Mouse (Mus musculus): ENCODE results near the gene Tnfrsf17. TPM values are rescaled to one million over a fixed set of nuclear protein-coding genes. Genes with fewer than 3 reads are reported as not detected.
A peak's percentile ranks its signal among the peaks of the same experiment; 100 is the strongest.
"Not testable (repeated sequence)": the region's sequence is repeated elsewhere in the genome, so short reads cannot be mapped to it uniquely, and the experiment has no call there.

Tnfrsf17 gene
- polyA plus RNA-seq, 1 experiment, result 0.27 TPM

DNA sequence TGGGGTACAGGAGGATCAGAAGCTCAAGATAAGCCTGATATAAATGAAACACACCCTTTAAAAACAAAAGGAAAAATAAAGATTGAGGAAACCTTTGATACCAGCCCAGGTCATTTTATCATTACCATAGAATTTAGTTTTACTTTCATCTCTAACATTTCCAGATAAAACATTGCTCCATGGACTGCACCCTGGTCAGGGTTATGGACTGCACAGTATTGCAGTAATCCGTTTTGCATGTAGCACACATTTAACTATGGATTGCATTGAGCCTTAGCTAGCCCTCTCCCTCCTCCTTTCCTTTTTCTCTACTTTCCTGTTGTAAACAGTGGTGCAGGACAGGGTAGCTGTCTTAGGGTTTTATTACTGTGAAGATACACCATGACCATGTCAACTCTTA lies 17.4 kb downstream of the Tnfrsf17 start:
- H3K27me3 ChIP-seq (replicated peaks; ENCODE audit: control insufficient read depth, insufficient read depth, low read length), result no peaks in the 10 kb centered on the region
- no peak overlapping the region for H3K4me3 ChIP-seq (ENCODE audit: insufficient read depth, low read depth, low read length)
- 80% methylated on average over 1 of the region's 1 CpGs for WGBS
- DNase-seq, result no peak
- TF ChIP-seq POLR2A (IDR thresholded peaks at IDR 0.05; ENCODE audit: low read depth, low read length) (no peak), CTCF (conservative IDR thresholded peaks at IDR 0.05; ENCODE audit: insufficient read depth, insufficient read length, low read depth, low read length) (no peak)
- H3K27ac ChIP-seq (ENCODE audit: insufficient read depth, low read depth, low read length), result no peak overlapping the region
- H3K36me3 ChIP-seq (ENCODE audit: control insufficient read depth, insufficient read depth, low read length), result no peaks in the 10 kb centered on the region
- H3K4me1 ChIP-seq (ENCODE audit: control insufficient read depth, insufficient read depth, low read length), result peaks cover 19% of the 10 kb centered on the region; the same call in 1 of the 2 replicates

- peak; percentile 62 for DNase-seq
- peak overlapping the region; percentile 24; the same call in 1 of the 2 replicates for H3K27ac ChIP-seq (ENCODE audit: insufficient read depth, low read depth, low read length)
- TF ChIP-seq CTCF (conservative IDR thresholded peaks at IDR 0.05; ENCODE audit: insufficient read depth, insufficient read length, low read depth, low read length), result no peak
- TF ChIP-seq POLR2A (IDR thresholded peaks at IDR 0.05; ENCODE audit: low read depth, low read length), result no peak
- WGBS, result 66% methylated on average over 4 of the region's 4 CpGs
- no peak overlapping the region for H3K4me3 ChIP-seq (ENCODE audit: insufficient read depth, low read depth, low read length)
- peaks cover 19% of the 10 kb centered on the region for H3K4me1 ChIP-seq (ENCODE audit: control insufficient read depth, insufficient read depth, low read length)
- H3K27me3 ChIP-seq (replicated peaks; ENCODE audit: control insufficient read depth, insufficient read depth, low read length), result no peaks in the 10 kb centered on the region
- no peaks in the 10 kb centered on the region; the same call in 1 of the 2 replicates for H3K36me3 ChIP-seq (ENCODE audit: control insufficient read depth, insufficient read depth, low read length)
Measured at GRCm38 (mm10) chr16:11343292-11343815, 29.7 kb downstream of the Tnfrsf17 start.

GRCm38 (mm10) chr16:11351903-11352302 lies 38.3 kb downstream of the Tnfrsf17 start:
- no peaks in the 10 kb centered on the region for H3K4me1 ChIP-seq (ENCODE audit: control insufficient read depth, insufficient read depth, low read length)
- TF ChIP-seq POLR2A (IDR thresholded peaks at IDR 0.05; ENCODE audit: low read depth, low read length), result no peak
- no peak for TF ChIP-seq CTCF (conservative IDR thresholded peaks at IDR 0.05; ENCODE audit: insufficient read depth, insufficient read length, low read depth, low read length)
- WGBS, result 65% methylated on average over 7 of the region's 7 CpGs
- H3K27ac ChIP-seq (ENCODE audit: insufficient read depth, low read depth, low read length), result peak overlapping the region; percentile 43; the same call in 1 of the 2 replicates
- DNase-seq, result peak; percentile 69
- H3K4me3 ChIP-seq (ENCODE audit: insufficient read depth, low read depth, low read length), result no peak overlapping the region
- H3K36me3 ChIP-seq (ENCODE audit: control insufficient read depth, insufficient read depth, low read length), result peaks cover 1% of the 10 kb centered on the region; the same call in 1 of the 2 replicates
- H3K27me3 ChIP-seq (replicated peaks; ENCODE audit: control insufficient read depth, insufficient read depth, low read length), result no peaks in the 10 kb centered on the region

DNA sequence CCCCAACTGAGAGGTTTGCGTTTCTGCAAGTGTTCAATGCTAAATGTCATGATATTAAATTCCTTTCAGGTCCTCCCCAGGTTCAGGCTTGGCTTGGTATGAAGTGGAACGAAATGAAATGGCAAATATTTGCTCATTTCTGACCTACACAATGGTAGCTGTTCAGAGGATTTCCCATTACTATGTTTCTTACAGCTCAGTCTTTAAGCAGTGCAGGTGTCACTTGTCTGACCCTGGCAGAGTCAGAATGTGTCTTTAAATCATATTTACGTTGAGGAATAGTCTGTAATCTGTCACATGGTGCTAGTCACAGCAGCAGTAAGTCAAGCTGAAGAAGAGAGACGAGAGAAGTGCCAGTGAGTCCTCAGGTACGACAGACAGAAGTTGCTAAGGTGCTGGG lies 45.6 kb downstream of the Tnfrsf17 start:
- TF ChIP-seq POLR2A (IDR thresholded peaks at IDR 0.05; ENCODE audit: low read depth, low read length), result no peak
- TF ChIP-seq CTCF (conservative IDR thresholded peaks at IDR 0.05; ENCODE audit: insufficient read depth, insufficient read length, low read depth, low read length), result no peak
- Histone ChIP-seq H3K27ac (ENCODE audit: insufficient read depth, low read depth, low read length) (peak overlapping the region; percentile 72; the same call in 1 of the 2 replicates), H3K27me3 (replicated peaks; ENCODE audit: control insufficient read depth, insufficient read depth, low read length) (no peaks in the 10 kb centered on the region), H3K4me3 (ENCODE audit: insufficient read depth, low read depth, low read length) (no peak overlapping the region), H3K4me1 (ENCODE audit: control insufficient read depth, insufficient read depth, low read length) (peaks cover 17% of the 10 kb centered on the region), H3K36me3 (ENCODE audit: control insufficient read depth, insufficient read depth, low read length) (no peaks in the 10 kb centered on the region; the same call in 1 of the 2 replicates)
- WGBS, result 72% methylated on average over 5 of the region's 5 CpGs
- DNase-seq, result no peak

DNA sequence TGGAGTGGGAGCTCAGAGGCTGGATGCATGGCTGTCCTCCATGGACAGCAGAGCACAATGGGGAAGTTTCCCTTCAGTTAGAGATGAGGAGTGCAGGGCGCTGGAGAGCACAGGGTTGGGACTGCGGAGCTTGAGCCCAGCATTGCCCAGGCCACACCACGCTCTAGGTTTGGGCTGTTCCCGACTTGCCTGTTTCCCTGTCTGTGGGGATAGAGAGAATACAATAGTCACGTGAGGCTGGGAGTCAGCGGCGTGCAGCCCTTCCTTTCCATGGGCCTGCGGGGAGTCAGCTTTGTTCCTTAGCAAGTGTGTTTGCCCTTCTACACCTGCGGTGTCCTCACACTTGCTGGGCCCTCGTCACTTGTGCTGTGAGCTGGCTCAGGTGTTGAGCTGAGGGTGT lies 46.3 kb downstream of the Tnfrsf17 start:
- H3K4me3 ChIP-seq (ENCODE audit: insufficient read depth, low read depth, low read length), result no peak overlapping the region
- 59% methylated on average over 10 of the region's 10 CpGs for WGBS
- TF ChIP-seq POLR2A (IDR thresholded peaks at IDR 0.05; ENCODE audit: low read depth, low read length) (no peak), CTCF (conservative IDR thresholded peaks at IDR 0.05; ENCODE audit: insufficient read depth, insufficient read length, low read depth, low read length) (no peak)
- H3K4me1 ChIP-seq (ENCODE audit: control insufficient read depth, insufficient read depth, low read length), result peaks cover 24% of the 10 kb centered on the region
- no peaks in the 10 kb centered on the region; the same call in 1 of the 2 replicates for H3K36me3 ChIP-seq (ENCODE audit: control insufficient read depth, insufficient read depth, low read length)
- H3K27me3 ChIP-seq (replicated peaks; ENCODE audit: control insufficient read depth, insufficient read depth, low read length), result no peaks in the 10 kb centered on the region
- peak overlapping the region; percentile 72 for H3K27ac ChIP-seq (ENCODE audit: insufficient read depth, low read depth, low read length)
- DNase-seq, result no peak

- DNase-seq, result peak; percentile 58
- not testable (repeated sequence) for H3K4me3 ChIP-seq (ENCODE audit: insufficient read depth, low read depth, low read length); H3K27me3 ChIP-seq (replicated peaks; ENCODE audit: control insufficient read depth, insufficient read depth, low read length); H3K36me3 ChIP-seq (ENCODE audit: control insufficient read depth, insufficient read depth, low read length)
- whole genome bisulfite sequencing, result 72% methylated on average over 2 of the region's 2 CpGs
- peaks cover 26% of the 10 kb centered on the region for H3K4me1 ChIP-seq (ENCODE audit: control insufficient read depth, insufficient read depth, low read length)
- peak overlapping the region; percentile 72 for H3K27ac ChIP-seq (ENCODE audit: insufficient read depth, low read depth, low read length)
Measured at GRCm38 (mm10) chr16:11360576-11360975, 47.0 kb downstream of the Tnfrsf17 start.

DNA sequence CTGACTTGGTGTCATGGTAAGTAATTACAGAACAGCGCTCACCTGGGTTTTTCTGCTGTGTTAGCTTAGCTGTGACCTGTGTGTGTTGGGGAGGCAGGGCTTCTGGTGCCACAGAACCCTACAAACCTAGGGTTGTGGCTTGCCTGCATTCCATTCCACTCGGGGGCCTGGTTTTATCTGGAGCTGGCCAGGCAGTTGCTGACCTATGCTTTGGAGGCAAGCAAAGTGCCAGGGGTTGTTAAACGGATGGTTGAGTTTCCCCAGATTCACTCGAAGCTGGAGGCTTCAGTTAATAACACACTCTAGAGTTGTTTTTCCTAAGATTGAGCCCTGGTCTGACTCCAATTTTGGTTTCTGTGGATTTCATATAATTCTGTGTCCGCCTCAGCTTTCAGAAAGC lies 52.0 kb downstream of the Tnfrsf17 start:
- H3K27me3 ChIP-seq (replicated peaks; ENCODE audit: control insufficient read depth, insufficient read depth, low read length), result no peaks in the 10 kb centered on the region
- peak; percentile 96 for DNase-seq
- H3K4me3 ChIP-seq (ENCODE audit: insufficient read depth, low read depth, low read length), result no peak overlapping the region
- 37% methylated on average over 5 of the region's 5 CpGs for WGBS
- H3K27ac ChIP-seq (ENCODE audit: insufficient read depth, low read depth, low read length), result peak overlapping the region; percentile 99
- no peak for TF ChIP-seq CTCF (conservative IDR thresholded peaks at IDR 0.05; ENCODE audit: insufficient read depth, insufficient read length, low read depth, low read length)
- TF ChIP-seq POLR2A (IDR thresholded peaks at IDR 0.05; ENCODE audit: low read depth, low read length), result no peak
- no peaks in the 10 kb centered on the region; the same call in 1 of the 2 replicates for H3K36me3 ChIP-seq (ENCODE audit: control insufficient read depth, insufficient read depth, low read length)
- H3K4me1 ChIP-seq (ENCODE audit: control insufficient read depth, insufficient read depth, low read length), result peaks cover 61% of the 10 kb centered on the region
